Mouse (Mus musculus): ENCODE results near the gene Tuba1c. TPM values are rescaled to one million over a fixed set of nuclear protein-coding genes. Genes with fewer than 3 reads are reported as not detected.

Gene Tuba1c
- polyA plus RNA-seq, 1 experiment, result 129 TPM

- no peak for DNase-seq (ENCODE audit: low spot score)
These were observed 32.9 kb upstream of the Tuba1c start for GRCm38 (mm10) chr15:98996840-98997239.

DNA sequence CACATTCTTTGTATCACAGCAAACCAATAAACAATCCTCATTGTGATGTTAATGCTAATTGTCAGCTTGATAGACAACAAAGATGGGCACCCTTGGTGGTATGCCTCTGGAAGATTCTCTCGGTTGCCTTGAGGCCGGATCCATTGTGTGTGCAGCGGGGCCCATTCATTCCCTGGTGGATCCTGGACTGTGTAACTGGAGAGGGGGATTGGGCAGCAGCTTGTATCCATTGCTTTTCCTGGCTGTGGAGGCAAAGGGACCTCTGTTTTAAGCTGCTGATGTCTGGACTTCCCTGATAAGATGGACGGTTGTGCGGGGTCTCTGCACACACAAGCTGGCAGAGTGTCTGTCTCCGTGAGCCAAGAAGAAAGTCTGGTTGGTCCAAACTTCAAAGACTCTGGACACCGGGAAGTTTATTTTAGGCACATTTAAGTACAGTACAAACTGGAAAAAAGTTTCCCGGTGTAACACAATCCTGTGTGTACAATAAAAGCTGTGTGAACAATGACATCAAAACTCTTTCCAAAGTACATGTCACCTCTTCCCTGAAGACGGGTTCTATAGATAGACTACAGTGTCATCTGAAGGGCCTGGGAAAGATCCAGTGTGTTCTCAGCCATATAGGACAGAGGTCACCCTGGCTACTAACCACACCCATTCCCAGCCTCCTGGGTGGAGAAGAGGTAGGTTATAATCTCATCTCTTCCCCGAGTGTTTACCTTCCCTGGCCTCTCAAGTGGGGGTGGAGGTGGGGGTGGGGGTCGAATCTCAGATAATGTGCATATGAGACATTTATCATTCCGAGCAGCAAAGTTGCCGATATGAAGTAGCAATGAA, 31.5 kb upstream of the Tuba1c start:
- no peak for DNase-seq (ENCODE audit: low spot score)

- DNase-seq (ENCODE audit: low spot score), result no peak
These were observed 30.9 kb upstream of the Tuba1c start for GRCm38 (mm10) chr15:98998775-98999157.

- DNase-seq (ENCODE audit: low spot score), result no peak
These were observed 29.0 kb upstream of the Tuba1c start for GRCm38 (mm10) chr15:99000535-99001283.

DNA sequence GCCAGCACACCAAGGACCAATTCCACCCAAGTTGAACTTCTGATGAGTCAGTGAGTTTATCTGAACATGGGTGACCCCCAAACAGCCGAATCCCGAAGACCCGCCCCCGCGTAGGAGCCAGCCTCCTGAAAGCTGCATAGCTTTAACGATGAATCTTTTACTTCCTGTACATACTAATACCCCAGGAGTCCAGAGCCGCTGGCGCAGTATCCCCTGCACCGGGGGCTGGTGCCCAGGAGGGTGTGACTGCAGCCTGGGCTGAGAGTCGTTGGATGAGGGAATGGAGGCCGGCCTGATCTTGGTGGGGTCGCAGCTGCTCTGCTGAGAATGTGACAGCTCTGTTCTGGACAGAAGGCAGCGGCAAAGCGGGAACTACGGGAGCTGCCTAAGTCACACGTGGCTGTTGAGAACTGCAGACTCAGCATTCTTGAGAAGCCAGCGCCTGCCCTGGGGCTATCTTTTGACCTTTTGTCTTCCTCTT, 28.2 kb upstream of the Tuba1c start:
- no peak for DNase-seq (ENCODE audit: low spot score)

- DNase-seq (ENCODE audit: low spot score), result no peak
These were observed 26.1 kb upstream of the Tuba1c start for GRCm38 (mm10) chr15:99003600-99003999.

- no peak for DNase-seq (ENCODE audit: low spot score)
These were observed 20.9 kb upstream of the Tuba1c start for GRCm38 (mm10) chr15:99008801-99009241.

- no peak for DNase-seq (ENCODE audit: low spot score)
These were observed 18.8 kb upstream of the Tuba1c start for GRCm38 (mm10) chr15:99010896-99011295.

- DNase-seq (ENCODE audit: low spot score), result no peak
These were observed 17.7 kb upstream of the Tuba1c start for GRCm38 (mm10) chr15:99011946-99012345.

- no peak for DNase-seq (ENCODE audit: low spot score)
These were observed 15.1 kb upstream of the Tuba1c start for GRCm38 (mm10) chr15:99014496-99015030.

- DNase-seq (ENCODE audit: low spot score), result no peak
These were observed 12.3 kb upstream of the Tuba1c start for GRCm38 (mm10) chr15:99017355-99017761.

DNA sequence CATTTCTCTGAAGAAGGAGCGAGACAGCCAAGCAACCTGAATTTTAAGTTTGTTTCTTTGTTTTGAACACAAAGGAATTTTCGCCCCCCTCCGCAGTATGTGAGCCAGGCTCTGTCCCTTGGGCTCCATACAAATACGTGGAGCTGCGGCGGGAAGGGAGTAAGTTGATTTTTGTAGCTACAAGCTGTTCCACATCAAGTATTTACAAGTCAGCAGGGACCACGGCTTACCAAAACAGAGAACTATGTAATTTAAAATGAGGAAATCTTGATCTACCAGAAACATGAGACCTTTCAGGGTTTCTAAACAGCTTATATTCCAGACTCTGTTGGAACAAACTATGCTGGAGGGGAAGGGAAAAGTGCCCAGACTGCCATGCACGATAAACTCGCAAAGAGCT, 11.7 kb upstream of the Tuba1c start:
- no peak for DNase-seq (ENCODE audit: low spot score)

DNA sequence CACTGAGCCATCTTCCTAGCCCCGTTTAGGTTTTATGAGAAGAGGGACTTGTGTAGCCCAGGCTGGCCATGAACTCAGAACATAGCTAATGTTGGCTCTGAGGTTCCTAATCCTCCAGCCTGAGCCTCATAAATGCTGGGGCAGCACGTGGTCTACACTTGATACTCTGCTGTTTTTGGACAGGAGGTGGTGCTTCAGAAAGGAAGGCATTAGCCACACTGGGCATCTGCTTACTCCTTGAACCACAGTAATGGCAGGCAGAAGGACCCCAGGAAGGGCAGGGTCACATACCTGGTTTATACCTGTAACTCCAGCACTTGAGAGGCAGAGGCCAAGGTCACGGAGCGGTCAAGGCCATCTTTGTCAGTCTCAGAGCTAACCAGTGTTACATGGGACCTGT, 11.1 kb upstream of the Tuba1c start:
- DNase-seq (ENCODE audit: low spot score), result no peak

DNA sequence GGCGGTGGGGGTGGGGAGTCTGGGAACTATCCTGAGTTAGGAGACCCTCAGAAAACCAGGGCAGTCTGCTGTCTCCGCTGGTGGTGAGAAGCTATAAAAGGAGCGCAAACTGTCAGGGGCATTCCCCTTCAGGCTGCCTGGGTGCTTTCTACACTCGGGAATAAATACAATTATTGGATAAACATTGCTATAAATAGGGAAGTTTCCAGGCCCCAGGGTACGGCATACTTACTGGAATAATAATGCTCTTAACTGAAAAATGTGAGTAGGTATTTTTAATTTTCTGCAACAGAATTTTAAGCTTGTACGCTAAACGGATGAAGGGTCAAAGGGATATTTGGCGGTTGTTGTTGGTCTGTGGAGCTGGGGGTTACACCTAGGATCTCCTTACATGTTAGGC, 10.3 kb upstream of the Tuba1c start:
- no peak for DNase-seq (ENCODE audit: low spot score)

- no peak for DNase-seq (ENCODE audit: low spot score)
These were observed 9.5 kb upstream of the Tuba1c start for GRCm38 (mm10) chr15:99020171-99020570.

DNA sequence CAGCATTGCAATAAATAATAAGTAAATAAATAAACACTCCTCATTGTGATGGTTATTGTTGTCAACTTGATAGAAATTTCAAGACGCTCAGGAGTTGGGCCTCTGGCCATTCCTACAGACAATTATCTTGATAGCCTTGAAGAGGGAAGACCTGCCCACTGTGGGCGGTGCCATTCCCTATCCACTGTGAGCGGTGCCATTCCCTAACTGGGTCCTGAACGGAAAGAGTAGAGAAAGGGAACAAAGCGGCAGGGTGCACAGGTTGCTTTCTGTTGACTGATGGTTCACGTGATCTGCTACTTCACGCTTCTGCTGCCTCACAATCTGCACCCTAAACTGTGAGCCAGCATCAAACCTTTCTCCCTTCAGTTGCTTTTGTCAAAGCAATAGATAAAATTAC, 8.4 kb upstream of the Tuba1c start:
- DNase-seq (ENCODE audit: low spot score), result no peak

GRCm38 (mm10) chr15:99024668-99025314, 4.9 kb upstream of the Tuba1c start:
- DNase-seq (ENCODE audit: low spot score), result peak; percentile 60

DNA sequence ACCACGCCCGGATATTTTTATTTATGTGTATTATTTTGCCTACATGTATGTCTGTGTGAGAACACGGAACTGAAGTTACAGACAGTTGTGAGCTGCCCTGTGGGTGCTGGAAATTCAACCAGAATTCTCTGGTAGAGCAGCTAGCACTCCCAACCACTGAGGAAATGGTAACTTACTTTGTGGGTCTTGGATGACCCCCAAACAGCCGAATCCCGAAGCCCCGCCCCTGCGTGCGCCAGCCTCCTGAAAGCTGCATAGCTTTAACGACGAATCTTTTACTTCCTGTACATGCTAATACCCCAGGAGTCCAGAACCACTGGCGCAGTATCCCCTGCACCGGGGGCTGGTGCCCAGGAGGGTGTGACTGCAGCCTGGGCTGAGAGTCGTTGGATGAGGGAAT, 4.3 kb upstream of the Tuba1c start:
- DNase-seq (ENCODE audit: low spot score), result no peak

- no peak for DNase-seq (ENCODE audit: low spot score)
These were observed 3.4 kb upstream of the Tuba1c start for GRCm38 (mm10) chr15:99026259-99026658.

GRCm38 (mm10) chr15:99027116-99027515, 2.6 kb upstream of the Tuba1c start:
- DNase-seq (ENCODE audit: low spot score), result no peak

- no peak for DNase-seq (ENCODE audit: low spot score)
These were observed 725 bp upstream of the Tuba1c start for GRCm38 (mm10) chr15:99028874-99029458.

Data from urinary bladder, adult 2 months (tissue).